Mouse (Mus musculus): ENCODE data around the gene Olfr32. TPM values are rescaled to one million over a fixed set of nuclear protein-coding genes. Genes with fewer than 3 reads are reported as not detected.
"Not testable (repeated sequence)": the region's sequence is repeated elsewhere in the genome, so short reads cannot be mapped to it uniquely, and the experiment has no call there.

The Olfr32 gene
- not detected in 2 replicates for polyA plus RNA-seq (2014; fragmentation: Nextera tagmentation; extraction: Ambion mirVana)

DNA sequence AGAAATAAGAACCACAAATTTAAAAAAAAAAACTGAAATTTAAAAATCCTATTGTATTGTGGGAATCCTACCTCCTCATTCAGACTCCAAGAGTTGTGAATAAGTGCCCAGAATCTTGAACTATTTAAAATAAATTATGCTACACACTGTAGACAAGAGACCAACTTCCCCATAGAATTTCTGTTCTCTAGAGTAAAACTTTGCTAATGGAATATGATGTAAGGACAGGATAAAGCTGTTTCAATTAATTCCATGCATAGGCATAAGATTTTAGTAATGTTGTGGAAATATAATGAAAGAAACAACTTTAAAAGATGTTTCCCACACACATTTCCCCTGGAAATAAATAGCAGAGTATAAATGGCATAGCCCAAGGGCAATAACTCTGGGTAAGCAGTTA is at the start of gene Olfr32:
Gene Olfr32 (minus strand): TSS at position 101 of the 400 bp plus-strand sequence.
- Histone ChIP-seq H3K27me3 (ENCODE audit: control insufficient read depth, insufficient read depth, low read length) (no peaks in the 10 kb centered on the region), H3K9me3 (ENCODE audit: control insufficient read depth, low read length) (no peaks in the 10 kb centered on the region), H3K4me1 (replicated peaks; ENCODE audit: control insufficient read depth, insufficient read depth, low read length) (no peaks in the 10 kb centered on the region), H3K4me3 (replicated peaks; ENCODE audit: low read length) (no peak within 1 kb of the TSS), H3K27ac (no peak within 1 kb of the TSS), H3K36me3 (replicated peaks; ENCODE audit: control insufficient read depth, insufficient read depth) (no peaks in the 10 kb centered on the region), H3K4me2 (replicated peaks) (no peak within 1 kb of the TSS), H3K9ac (no peak within 1 kb of the TSS)
- ATAC-seq (ENCODE audit: low FRiP score): no peak
- no peak for DNase-seq (ENCODE audit: low spot score)

DNA sequence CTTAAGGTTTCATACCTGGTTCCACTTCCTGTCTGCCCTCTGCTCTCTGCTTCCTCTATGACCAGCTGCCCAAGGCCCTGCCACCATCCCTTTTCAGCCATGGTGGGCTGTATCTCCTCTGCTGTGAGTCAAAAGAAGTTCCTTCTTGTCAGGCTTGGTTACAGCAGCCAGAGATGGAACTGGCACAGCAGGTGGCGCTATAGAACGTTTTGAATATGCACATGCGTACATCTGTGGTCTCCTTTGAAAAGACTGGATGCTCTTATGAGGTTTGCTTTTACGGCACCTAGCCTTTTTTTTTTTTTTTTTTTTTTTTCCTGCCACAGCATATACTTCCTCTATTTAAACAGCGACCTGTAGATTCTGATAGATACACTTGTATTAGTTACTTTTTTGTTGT is 45.0 kb upstream of the Olfr32 start:
- ATAC-seq (ENCODE audit: low FRiP score); H3K27ac ChIP-seq; H3K36me3 ChIP-seq (replicated peaks; ENCODE audit: control insufficient read depth, insufficient read depth); DNase-seq (ENCODE audit: low spot score); H3K4me2 ChIP-seq (replicated peaks); H3K27me3 ChIP-seq (ENCODE audit: control insufficient read depth, insufficient read depth, low read length); H3K4me3 ChIP-seq (replicated peaks; ENCODE audit: low read length); H3K9me3 ChIP-seq (ENCODE audit: control insufficient read depth, low read length); H3K9ac ChIP-seq; H3K4me1 ChIP-seq (replicated peaks; ENCODE audit: control insufficient read depth, insufficient read depth, low read length): not testable (repeated sequence)
- WGBS: no CpG with 5 or more reads among the region's 5 CpGs

DNA sequence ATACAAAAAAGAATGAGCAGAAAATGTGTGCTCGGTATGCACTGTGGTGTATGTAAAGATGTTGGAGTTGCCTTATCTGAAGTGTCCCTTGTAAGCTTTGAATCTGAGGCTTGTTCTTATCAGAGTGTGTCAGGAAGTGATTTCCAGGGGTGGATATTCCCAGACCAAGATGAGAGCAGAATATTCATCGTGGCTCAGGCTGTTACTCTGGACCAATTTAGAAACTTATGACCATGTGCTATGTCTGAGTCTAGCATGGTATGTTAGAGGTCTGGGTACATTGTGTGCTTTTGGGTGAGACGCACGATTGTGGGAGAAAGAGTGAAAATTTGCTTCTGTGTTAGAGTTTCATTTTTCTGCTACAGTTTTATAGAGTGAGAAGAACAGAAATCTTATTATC is 44.0 kb upstream of the Olfr32 start:
- not testable (repeated sequence) for DNase-seq (ENCODE audit: low spot score); H3K4me3 ChIP-seq (replicated peaks; ENCODE audit: low read length); H3K36me3 ChIP-seq (replicated peaks; ENCODE audit: control insufficient read depth, insufficient read depth); H3K4me1 ChIP-seq (replicated peaks; ENCODE audit: control insufficient read depth, insufficient read depth, low read length); H3K4me2 ChIP-seq (replicated peaks); H3K9ac ChIP-seq; ATAC-seq (ENCODE audit: low FRiP score); H3K27me3 ChIP-seq (ENCODE audit: control insufficient read depth, insufficient read depth, low read length); H3K27ac ChIP-seq; H3K9me3 ChIP-seq (ENCODE audit: control insufficient read depth, low read length)
- no CpG with 5 or more reads among the region's 4 CpGs for WGBS

DNA sequence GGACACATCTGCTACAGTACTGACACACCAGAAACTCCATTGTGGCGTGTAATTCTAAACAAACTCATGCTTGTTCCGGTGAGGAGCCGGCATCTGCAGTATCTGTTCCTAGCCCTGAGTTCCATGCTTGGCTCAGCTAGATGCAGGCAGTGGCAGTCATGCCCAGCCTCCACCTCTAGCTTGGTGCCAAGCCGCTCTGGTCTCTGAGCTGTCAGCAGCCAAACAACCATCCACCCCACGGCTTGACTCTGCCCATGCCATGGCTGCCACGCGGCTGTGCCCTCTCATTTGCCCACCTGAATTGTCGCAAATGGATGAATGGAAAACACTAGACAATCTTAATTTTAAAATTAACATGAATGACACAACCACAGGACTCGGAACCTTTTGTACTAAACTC is 11.8 kb upstream of the Olfr32 start:
- Histone ChIP-seq H3K27me3 (ENCODE audit: control insufficient read depth, insufficient read depth, low read length) (no peaks in the 10 kb centered on the region), H3K4me1 (replicated peaks; ENCODE audit: control insufficient read depth, insufficient read depth, low read length) (no peaks in the 10 kb centered on the region), H3K9ac (no peak overlapping the region), H3K27ac (no peak overlapping the region), H3K4me2 (replicated peaks) (no peak overlapping the region), H3K9me3 (ENCODE audit: control insufficient read depth, low read length) (no peaks in the 10 kb centered on the region), H3K4me3 (replicated peaks; ENCODE audit: low read length) (no peak overlapping the region), H3K36me3 (replicated peaks; ENCODE audit: control insufficient read depth, insufficient read depth) (no peaks in the 10 kb centered on the region)
- ATAC-seq (ENCODE audit: low FRiP score): no peak
- DNase-seq (ENCODE audit: low spot score): no peak
- 94% methylated on average over 9 of the region's 9 CpGs for WGBS

DNA sequence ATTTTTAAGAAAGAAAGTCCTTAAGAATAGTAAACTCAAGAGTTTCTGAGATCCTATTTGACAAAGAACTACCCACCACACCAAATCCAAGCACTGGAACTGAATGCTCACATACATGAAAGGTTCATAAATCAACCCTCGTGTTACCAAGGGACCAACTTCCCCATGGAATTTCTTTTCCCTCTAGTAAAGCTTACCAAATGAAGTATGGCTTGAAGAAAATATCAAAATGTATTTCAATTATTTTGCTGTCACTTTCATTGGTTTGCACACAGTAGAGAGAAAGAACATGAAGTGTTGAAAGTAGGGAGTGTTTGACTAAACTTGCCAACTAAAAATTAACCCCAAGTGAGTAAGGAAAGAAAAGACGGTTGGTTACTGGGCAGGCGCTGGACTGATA is 10.9 kb upstream of the Olfr32 start, which contains the start of gene Olfr1270:
Gene Olfr1270 (minus strand): TSS at position 101 of the 400 bp plus-strand sequence.
- no peaks in the 10 kb centered on the region for H3K4me1 ChIP-seq (replicated peaks; ENCODE audit: control insufficient read depth, insufficient read depth, low read length)
- no peaks in the 10 kb centered on the region for H3K36me3 ChIP-seq (replicated peaks; ENCODE audit: control insufficient read depth, insufficient read depth)
- no peak within 1 kb of the TSS for H3K4me3 ChIP-seq (replicated peaks; ENCODE audit: low read length)
- DNase-seq (ENCODE audit: low spot score) (no peak), ATAC-seq (ENCODE audit: low FRiP score) (no peak)
- no peaks in the 10 kb centered on the region for H3K9me3 ChIP-seq (ENCODE audit: control insufficient read depth, low read length)
- H3K4me2 ChIP-seq (replicated peaks): no peak within 1 kb of the TSS
- no peak within 1 kb of the TSS for H3K27ac ChIP-seq
- no peaks in the 10 kb centered on the region for H3K27me3 ChIP-seq (ENCODE audit: control insufficient read depth, insufficient read depth, low read length)
- WGBS: 84% methylated on average over 3 of the region's 3 CpGs
- H3K9ac ChIP-seq: no peak within 1 kb of the TSS

DNA sequence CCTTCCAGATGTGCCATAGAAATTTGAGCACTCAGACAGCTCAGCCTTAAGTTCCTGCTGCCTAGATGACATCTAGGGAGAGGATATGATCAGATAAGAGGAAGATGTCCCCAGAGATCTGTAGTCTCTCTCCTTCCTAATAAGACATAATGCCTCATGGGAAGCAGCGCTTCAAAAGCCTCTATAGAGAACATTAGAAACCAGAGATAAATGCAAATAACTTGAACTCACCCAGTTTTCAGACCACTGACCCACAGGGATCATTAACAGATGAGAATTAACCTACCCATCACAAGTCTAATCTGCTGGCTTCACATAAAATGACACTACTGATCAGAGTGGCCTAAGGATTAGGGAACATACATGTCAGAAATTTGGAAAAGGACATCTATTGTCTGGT is 20.8 kb downstream of the Olfr32 start, which contains the start of gene Olfr1269:
Gene Olfr1269 (minus strand): TSS at position 101 of the 400 bp plus-strand sequence.
- ATAC-seq (ENCODE audit: low FRiP score) (no peak), DNase-seq (ENCODE audit: low spot score) (no peak)
- Histone ChIP-seq H3K9me3 (ENCODE audit: control insufficient read depth, low read length) (no peaks in the 10 kb centered on the region), H3K27ac (no peak within 1 kb of the TSS), H3K4me2 (replicated peaks) (no peak within 1 kb of the TSS), H3K36me3 (replicated peaks; ENCODE audit: control insufficient read depth, insufficient read depth) (no peaks in the 10 kb centered on the region), H3K27me3 (ENCODE audit: control insufficient read depth, insufficient read depth, low read length) (no peaks in the 10 kb centered on the region), H3K4me3 (replicated peaks; ENCODE audit: low read length) (no peak within 1 kb of the TSS), H3K4me1 (replicated peaks; ENCODE audit: control insufficient read depth, insufficient read depth, low read length) (no peaks in the 10 kb centered on the region), H3K9ac (no peak within 1 kb of the TSS)
- WGBS: 93% methylated on average over 1 of the region's 1 CpGs

Other genes with a start within 250 kb of the Olfr32 start
- gene Olfr1258, start 215.0 kb downstream of the Olfr32 start, polyA plus RNA-seq (2014; fragmentation: Nextera tagmentation; extraction: Ambion mirVana): not detected in 2 replicates
- not detected in 2 replicates for gene Olfr1259, start 193.6 kb downstream of the Olfr32 start, polyA plus RNA-seq (2014; fragmentation: Nextera tagmentation; extraction: Ambion mirVana)
- not detected in 2 replicates for gene Olfr1260, start 168.0 kb downstream of the Olfr32 start, polyA plus RNA-seq (2014; fragmentation: Nextera tagmentation; extraction: Ambion mirVana)
- gene Olfr1261, start 151.1 kb downstream of the Olfr32 start, polyA plus RNA-seq (2014; fragmentation: Nextera tagmentation; extraction: Ambion mirVana): not detected in 2 replicates
- gene Olfr1262, start 142.2 kb downstream of the Olfr32 start, polyA plus RNA-seq (2014; fragmentation: Nextera tagmentation; extraction: Ambion mirVana): not detected in 2 replicates
- gene Olfr1263, start 130.2 kb downstream of the Olfr32 start, polyA plus RNA-seq (2014; fragmentation: Nextera tagmentation; extraction: Ambion mirVana): not detected in 2 replicates
- gene Olfr1264, start 116.7 kb downstream of the Olfr32 start, polyA plus RNA-seq (2014; fragmentation: Nextera tagmentation; extraction: Ambion mirVana): not detected in 2 replicates
- gene Olfr1265, start 107.0 kb downstream of the Olfr32 start, polyA plus RNA-seq (2014; fragmentation: Nextera tagmentation; extraction: Ambion mirVana): not detected in 2 replicates
- not detected in 2 replicates for gene Olfr140, start 78.7 kb downstream of the Olfr32 start, polyA plus RNA-seq (2014; fragmentation: Nextera tagmentation; extraction: Ambion mirVana)
- not detected in 2 replicates for gene Olfr1269, start 20.9 kb downstream of the Olfr32 start, polyA plus RNA-seq (2014; fragmentation: Nextera tagmentation; extraction: Ambion mirVana)
- not detected in 2 replicates for gene Olfr1270, start 10.8 kb upstream of the Olfr32 start, polyA plus RNA-seq (2014; fragmentation: Nextera tagmentation; extraction: Ambion mirVana)
- gene Olfr1506, start 82.2 kb upstream of the Olfr32 start, polyA plus RNA-seq (2014; fragmentation: Nextera tagmentation; extraction: Ambion mirVana): not detected in 2 replicates
- gene Olfr142, start 115.3 kb upstream of the Olfr32 start, polyA plus RNA-seq (2014; fragmentation: Nextera tagmentation; extraction: Ambion mirVana): not detected in 2 replicates
- gene Olfr1271, start 128.7 kb upstream of the Olfr32 start, polyA plus RNA-seq (2014; fragmentation: Nextera tagmentation; extraction: Ambion mirVana): not detected in 2 replicates
- not detected in 2 replicates for gene Olfr1272, start 150.5 kb upstream of the Olfr32 start, polyA plus RNA-seq (2014; fragmentation: Nextera tagmentation; extraction: Ambion mirVana)
- gene Gm13769, start 179.9 kb upstream of the Olfr32 start, polyA plus RNA-seq (2014; fragmentation: Nextera tagmentation; extraction: Ambion mirVana): not detected in 2 replicates